Mouse (Mus musculus) midbrain, embryonic 14.5 days (tissue): ENCODE measurements around the gene Casq1. TPM values are rescaled to one million over a fixed set of nuclear protein-coding genes. Genes with fewer than 3 reads are reported as not detected.

Source experiments
- ATAC-seq: fragments of 200-750 bp; cut with Nextera tagmentation; 2 replicates; pipeline ENCODE4 v1.8.0; 2017; ENCODE audit warnings: moderate number of reproducible peaks, moderate library complexity; ENCODE audit not compliant: low FRiP score, low TSS enrichment
- DNase-seq: peaks from one replicate; pipeline ENCODE4 v3.0.0-alpha.2; 2015
- H3K27ac ChIP-seq: fragments of 300-500 bp; sonication (generic); replicated peaks from 2 replicates; pipeline ENCODE4 v1.5.1; 2014; ENCODE audit warnings: mild to moderate bottlenecking, low read depth, low read length, moderate library complexity
- H3K27me3 ChIP-seq: fragments of 300-500 bp; sonication (generic); 2 replicates; pipeline ENCODE4 v1.6.1; 2014; ENCODE audit warnings: low read length, control low read depth, mixed read lengths; ENCODE audit not compliant: control insufficient read depth, insufficient read depth
- H3K36me3 ChIP-seq: fragments of 300-500 bp; sonication (generic); 2 replicates; pipeline ENCODE4 v1.6.1; 2014; ENCODE audit warnings: low read length, control low read depth; ENCODE audit not compliant: control insufficient read depth, insufficient read depth
- H3K4me1 ChIP-seq: fragments of 300-500 bp; sonication (generic); 2 replicates; pipeline ENCODE4 v1.6.1; 2014; ENCODE audit warnings: mild to moderate bottlenecking, antibody characterized with exemption, low read length, control low read depth; ENCODE audit not compliant: control insufficient read depth, insufficient read depth
- H3K4me2 ChIP-seq: fragments of 300-500 bp; sonication (generic); 2 replicates; pipeline ENCODE4 v1.6.1; 2014; ENCODE audit warnings: mild to moderate bottlenecking, low read length, moderate library complexity
- H3K4me3 ChIP-seq: fragments of 300-500 bp; sonication (generic); replicated peaks from 2 replicates; pipeline ENCODE4 v1.5.1; 2014; ENCODE audit warnings: low read depth, low read length
- H3K9ac ChIP-seq: fragments of 300-500 bp; sonication (generic); replicated peaks from 2 replicates; pipeline ENCODE4 v1.6.1; 2014; ENCODE audit warnings: mild to moderate bottlenecking, low read length, moderate library complexity
- H3K9me3 ChIP-seq: fragments of 300-500 bp; sonication (generic); 2 replicates; pipeline ENCODE4 v1.6.1; 2016; ENCODE audit warnings: low read length, control low read depth, mixed read lengths; ENCODE audit not compliant: control insufficient read depth
- WGBS: fragments of 180-500 bp; shearing (Covaris S2); extraction: QIAGEN DNeasy Blood & Tissue Kit; methylation state at CpG from one replicate; pipeline ENCODE4 v1.1.7; 2014; 5-methylcytosine and 5-hydroxymethylcytosine counted together
- polyA plus RNA-seq: library from polyadenylated mRNA; unstranded; fragments of >200 nt; fragmentation: Nextera tagmentation; extraction: Ambion mirVana; gene quantifications from 2 replicates; pipeline ENCODE4 v1.2.1, GENCODE M21; 2014

Casq1 gene
- polyA plus RNA-seq, 1 experiment from 2014 or later: 2.3 TPM

DNA sequence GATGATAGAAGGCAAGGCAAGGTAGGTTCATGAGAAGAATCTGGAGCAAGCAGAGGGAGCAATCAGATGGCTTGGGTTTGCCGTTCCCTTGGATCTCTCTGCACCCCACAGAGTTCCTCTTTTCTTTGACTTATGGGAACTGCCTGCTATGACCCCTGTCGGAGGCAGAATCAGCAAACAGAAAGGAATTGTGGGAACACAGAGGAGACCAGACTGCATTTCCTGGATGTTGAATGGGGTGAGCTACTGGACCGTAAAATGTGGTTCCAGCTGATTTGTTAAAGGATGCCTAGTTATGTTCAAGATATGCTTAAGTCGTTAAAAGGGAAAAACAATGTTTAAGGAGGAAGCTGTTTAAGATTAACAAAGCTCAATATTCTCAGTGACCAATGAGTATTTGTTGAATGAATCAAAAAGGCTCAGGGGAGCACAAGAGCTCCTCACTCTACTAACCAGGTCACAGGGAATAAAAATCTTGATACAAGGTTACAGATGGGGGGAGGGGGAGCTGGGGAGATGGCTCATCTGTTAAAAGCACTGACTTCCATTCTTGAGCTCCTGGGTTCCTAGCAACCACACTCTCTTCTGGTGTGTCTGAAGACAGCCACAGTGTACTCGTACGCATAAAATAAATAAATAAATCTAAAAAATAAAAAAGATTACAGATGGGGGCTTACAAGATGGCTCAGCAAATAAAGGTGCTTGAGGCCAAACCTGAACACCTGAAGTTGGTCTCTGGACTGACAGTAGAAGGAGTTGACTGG is 21.5 kb upstream of the Casq1 start:
- Histone ChIP-seq H3K9me3 (no peaks in the 10 kb centered on the region), H3K36me3 (no peaks in the 10 kb centered on the region), H3K4me2 (no peak overlapping the region), H3K4me1 (0 out of 2 replicates have a peak, but pooled peaks cover 4% of the 10 kb centered on the region), H3K27ac (no peak overlapping the region), H3K9ac (no peak overlapping the region), H3K27me3 (peaks cover 5% of the 10 kb centered on the region; the same call in 1 of the 2 replicates), H3K4me3 (no peak overlapping the region)
- WGBS: 27% methylated on average over 6 of the region's 6 CpGs
- no peak for DNase-seq
- ATAC-seq: no peak

DNA sequence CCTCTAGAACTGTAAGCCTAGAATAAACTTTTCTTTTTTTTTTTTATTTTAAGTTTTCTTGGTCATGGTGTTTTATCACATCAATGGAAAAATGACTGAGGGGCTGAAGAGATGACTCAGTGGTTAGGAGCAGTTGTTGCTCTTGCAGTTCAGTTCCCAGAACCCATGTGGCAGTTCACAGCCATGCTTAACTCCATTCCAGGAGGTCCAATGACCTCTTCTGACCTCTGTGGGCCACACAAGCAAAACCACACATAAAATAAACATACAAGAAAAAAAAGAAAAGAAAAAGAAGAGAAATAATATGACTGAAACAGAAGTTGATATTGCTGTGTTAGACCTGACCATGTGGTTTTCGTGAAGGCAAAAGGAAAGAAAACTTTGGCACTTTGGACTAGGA is 9.5 kb upstream of the Casq1 start:
- DNase-seq (no peak), ATAC-seq (no peak)
- Histone ChIP-seq H3K36me3 (no peaks in the 10 kb centered on the region), H3K27me3 (no peaks in the 10 kb centered on the region), H3K4me2 (no peak overlapping the region), H3K4me1 (no peaks in the 10 kb centered on the region), H3K9ac (no peak overlapping the region), H3K4me3 (no peak overlapping the region), H3K27ac (no peak overlapping the region), H3K9me3 (no peaks in the 10 kb centered on the region)
- 95% methylated on average over 1 of the region's 1 CpGs for WGBS

- Histone ChIP-seq H3K9ac (no peak overlapping the region), H3K4me3 (no peak overlapping the region), H3K9me3 (no peaks in the 10 kb centered on the region), H3K36me3 (no peaks in the 10 kb centered on the region), H3K27me3 (no peaks in the 10 kb centered on the region), H3K4me1 (no peaks in the 10 kb centered on the region), H3K27ac (no peak overlapping the region), H3K4me2 (no peak overlapping the region)
- DNase-seq (no peak), ATAC-seq (no peak)
- 90% methylated on average over 2 of the region's 2 CpGs for WGBS
Observed at GRCm38 (mm10) chr1:172228209-172228608, 8.5 kb upstream of the Casq1 start.

GRCm38 (mm10) chr1:172221297-172222063 is 1.8 kb upstream of the Casq1 start:
- no peak overlapping the region for H3K4me2 ChIP-seq
- no peak overlapping the region for H3K4me3 ChIP-seq
- no peak overlapping the region for H3K9ac ChIP-seq
- no peaks in the 10 kb centered on the region for H3K27me3 ChIP-seq
- H3K4me1 ChIP-seq: peaks cover 16% of the 10 kb centered on the region
- no peaks in the 10 kb centered on the region for H3K9me3 ChIP-seq
- no peaks in the 10 kb centered on the region for H3K36me3 ChIP-seq
- DNase-seq: no peak
- ATAC-seq: no peak
- 41% methylated on average over 11 of the region's 11 CpGs for WGBS
- no peak overlapping the region for H3K27ac ChIP-seq

DNA sequence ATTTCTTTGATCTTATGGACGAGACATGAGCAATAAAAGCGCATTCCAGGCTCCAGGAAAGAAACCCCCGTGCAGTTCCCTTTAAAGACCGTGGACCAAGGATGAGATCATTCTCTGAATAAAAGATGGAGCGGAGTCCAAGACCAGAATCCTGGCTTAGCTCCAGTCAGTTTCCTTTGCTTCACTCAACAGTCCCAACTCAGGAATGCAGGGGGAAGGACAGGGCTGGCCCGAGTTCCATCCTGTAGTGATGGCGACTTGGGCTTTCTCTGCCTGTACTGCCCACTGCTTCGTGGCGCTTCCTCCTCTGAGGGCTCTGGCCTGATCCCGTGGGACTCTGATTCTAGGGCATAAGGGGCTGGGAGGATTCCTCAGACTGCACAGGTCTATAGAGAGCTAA is 746 bp upstream of the Casq1 start:
- H3K4me2 ChIP-seq: no peak overlapping the region
- no peaks in the 10 kb centered on the region for H3K9me3 ChIP-seq
- ATAC-seq: 0 out of 2 replicates have a peak, but pooled peaks have one; percentile 10
- peaks cover 16% of the 10 kb centered on the region for H3K4me1 ChIP-seq
- H3K27ac ChIP-seq: no peak overlapping the region
- H3K4me3 ChIP-seq: no peak overlapping the region
- no peaks in the 10 kb centered on the region for H3K27me3 ChIP-seq
- H3K9ac ChIP-seq: no peak overlapping the region
- peak; percentile 73 for DNase-seq
- WGBS: 27% methylated on average over 10 of the region's 10 CpGs
- no peaks in the 10 kb centered on the region for H3K36me3 ChIP-seq

DNA sequence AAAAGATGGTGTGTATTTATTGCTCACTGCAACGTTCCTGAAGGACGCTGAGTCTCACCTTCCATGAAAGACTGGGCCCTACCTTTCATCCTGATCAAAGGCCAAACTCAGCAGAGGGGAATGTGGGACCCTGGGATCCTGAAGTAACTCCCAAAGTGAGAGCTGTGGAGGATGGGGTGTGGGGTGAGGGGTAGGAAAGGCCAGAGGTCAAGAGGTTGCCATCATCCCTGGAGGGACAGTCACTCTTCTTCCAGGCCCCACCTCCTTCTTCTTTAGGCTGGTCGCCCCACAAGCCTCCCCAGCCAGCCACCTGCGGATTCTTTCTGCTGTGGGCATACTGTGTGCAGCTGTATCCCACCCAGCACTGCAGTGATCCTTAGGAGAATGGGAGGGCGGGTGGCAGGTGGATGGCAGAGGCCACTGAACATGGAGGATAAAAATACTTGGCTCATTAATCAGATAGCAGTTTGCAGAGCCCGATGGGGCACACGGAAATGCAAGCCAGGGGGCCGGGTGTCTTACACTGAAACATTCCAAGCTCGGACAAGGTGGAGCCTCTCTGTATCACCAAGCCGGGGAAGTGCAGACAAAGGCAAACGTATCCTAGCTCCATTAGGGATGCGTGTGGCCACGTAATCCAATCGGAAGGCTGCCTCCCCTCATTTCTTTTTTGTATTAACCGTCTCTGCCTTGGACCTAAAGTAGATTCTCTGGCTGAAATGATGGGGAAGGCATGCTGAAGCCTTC is 1.3 kb downstream of the Casq1 start:
- Histone ChIP-seq H3K9ac (no peak overlapping the region), H3K27ac (0 out of 2 replicates have a peak overlapping the region, but pooled peaks have one; percentile 20), H3K4me3 (no peak overlapping the region), H3K27me3 (no peaks in the 10 kb centered on the region), H3K4me1 (peaks cover 25% of the 10 kb centered on the region), H3K36me3 (no peaks in the 10 kb centered on the region), H3K9me3 (no peaks in the 10 kb centered on the region), H3K4me2 (no peak overlapping the region)
- ATAC-seq: no peak
- DNase-seq: no peak
- 42% methylated on average over 15 of the region's 15 CpGs for WGBS

- WGBS: 3% methylated on average over 5 of the region's 5 CpGs
- ATAC-seq: peak; percentile 59
Observed at GRCm38 (mm10) chr1:172217148-172217547, 2.5 kb downstream of the Casq1 start.

DNA sequence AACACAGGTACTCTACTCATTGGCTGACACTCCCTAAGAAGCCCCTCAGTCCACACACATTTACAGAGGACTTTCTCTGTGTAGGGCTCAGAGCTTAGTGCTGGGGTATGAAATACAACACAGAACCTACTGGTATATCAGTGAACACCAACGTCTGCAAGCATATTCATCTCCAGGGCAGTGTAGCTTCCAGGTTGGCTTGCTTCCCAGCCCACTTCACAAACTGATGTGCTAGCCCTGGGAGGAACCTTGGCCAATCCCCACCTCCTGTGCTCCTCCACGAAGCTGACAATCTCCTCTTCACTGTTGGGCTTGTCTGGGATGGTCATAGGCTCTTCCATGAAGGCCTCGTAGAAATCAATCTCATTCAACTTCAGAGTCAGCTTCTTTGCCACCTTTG is 4.9 kb downstream of the Casq1 start:
- ATAC-seq (no peak), DNase-seq (no peak)
- 75% methylated on average over 3 of the region's 3 CpGs for WGBS
- no peak overlapping the region for H3K4me3 ChIP-seq
- H3K27ac ChIP-seq: 0 out of 2 replicates have a peak overlapping the region, but pooled peaks have one; percentile 32
- H3K9ac ChIP-seq: no peak overlapping the region
- H3K9me3 ChIP-seq: no peaks in the 10 kb centered on the region
- no peaks in the 10 kb centered on the region for H3K27me3 ChIP-seq
- H3K36me3 ChIP-seq: no peaks in the 10 kb centered on the region
- H3K4me2 ChIP-seq: no peak overlapping the region
- H3K4me1 ChIP-seq: peaks cover 28% of the 10 kb centered on the region

More at GRCm38 (mm10) chr1:172217148-172217547, 2.5 kb downstream of the Casq1 start:
- H3K4me2 ChIP-seq: peak overlapping the region; percentile 34; the same call in 1 of the 2 replicates
- H3K9me3 ChIP-seq: no peaks in the 10 kb centered on the region
- H3K4me1 ChIP-seq: peaks cover 28% of the 10 kb centered on the region
- no peaks in the 10 kb centered on the region for H3K36me3 ChIP-seq
- no peaks in the 10 kb centered on the region for H3K27me3 ChIP-seq
- H3K4me3 ChIP-seq: no peak overlapping the region
- H3K27ac ChIP-seq: peak overlapping the region; percentile 45; the same call in 1 of the 2 replicates
- peak; percentile 89 for DNase-seq
- H3K9ac ChIP-seq: no peak overlapping the region
